Mouse (Mus musculus): ENCODE results near the gene Ankrd13b.

GRCm38 (mm10) chr11:77437026-77437425 is 52.5 kb downstream of the Ankrd13b start:
- no peak for TF ChIP-seq POLR2A (IDR thresholded peaks at IDR 0.05; ENCODE audit: insufficient read depth, low read depth, low read length)
- no peak for TF ChIP-seq EP300 (IDR thresholded peaks at IDR 0.05; ENCODE audit: insufficient read depth, low read depth, low read length)
